Mouse (Mus musculus): ENCODE data around the gene Gpr35. TPM values are rescaled to one million over a fixed set of nuclear protein-coding genes. Genes with fewer than 3 reads are reported as not detected.

Gpr35 gene
- under 1 TPM; 0.36 to 0.75 TPM for total RNA-seq (2021)

GRCm38 (mm10) chr1:92950607-92951006 lies at the start of gene Gpr35:
Gene Gpr35, plus strand, starts transcription at chr1:92950865.
- no peak for DNase-seq (ENCODE audit: low spot score)
- intact Hi-C loops (cut with DNase I), result no loop called here

- intact Hi-C loops (cut with DNase I), result loop anchor here (5.0 kb wide), 1 partner anchor 210 kb away; no protein-coding TSS in a partner anchor
- DNase-seq (ENCODE audit: low spot score), result no peak
Measured at GRCm38 (mm10) chr1:92902786-92903185, 47.9 kb upstream of the Gpr35 start, which contains the start of gene Ankmy1. Gene Ankmy1, minus strand, starts transcription at chr1:92902906.

- DNase-seq (ENCODE audit: low spot score), result no peak
- intact Hi-C loops (cut with DNase I), result loop anchor here (5.0 kb wide), 1 partner anchor 211 kb away; no protein-coding TSS in a partner anchor
Measured at GRCm38 (mm10) chr1:92903627-92904026, 47.0 kb upstream of the Gpr35 start.

- intact Hi-C loops (cut with DNase I), result no loop called here
Measured at GRCm38 (mm10) chr1:92905703-92906310, 44.9 kb upstream of the Gpr35 start.

GRCm38 (mm10) chr1:92906779-92907631 lies 43.7 kb upstream of the Gpr35 start, which contains the start of gene Dusp28:
Gene Dusp28, plus strand, starts transcription at chr1:92906981.
- intact Hi-C loops (cut with DNase I), result no loop called here
- DNase-seq (ENCODE audit: low spot score), result peak; percentile 81

More at GRCm38 (mm10) chr1:92905703-92906310, 44.9 kb upstream of the Gpr35 start:
- no peak for DNase-seq (ENCODE audit: low spot score)

GRCm38 (mm10) chr1:92907632-92908360 lies 42.9 kb upstream of the Gpr35 start:
- intact Hi-C loops (cut with DNase I), result no loop called here
- no peak for DNase-seq (ENCODE audit: low spot score)

GRCm38 (mm10) chr1:92908664-92909063 lies 42.0 kb upstream of the Gpr35 start:
- intact Hi-C loops (cut with DNase I), result no loop called here
- no peak for DNase-seq (ENCODE audit: low spot score)

- no peak for DNase-seq (ENCODE audit: low spot score)
Measured at GRCm38 (mm10) chr1:92909068-92909467, 41.6 kb upstream of the Gpr35 start.

GRCm38 (mm10) chr1:92910239-92910885 lies 40.3 kb upstream of the Gpr35 start, which contains the start of gene Rnpepl1:
Gene Rnpepl1, plus strand, starts transcription at chr1:92910783.
- intact Hi-C loops (cut with DNase I), result loop anchor here (2.0 kb wide), 1 partner anchor 22 kb away; no protein-coding TSS in a partner anchor
- DNase-seq (ENCODE audit: low spot score), result peak; percentile 69

More at GRCm38 (mm10) chr1:92909068-92909467, 41.6 kb upstream of the Gpr35 start:
- intact Hi-C loops (cut with DNase I), result no loop called here

- intact Hi-C loops (cut with DNase I), result loop anchor here (2.0 kb wide), 1 partner anchor 22 kb away; no protein-coding TSS in a partner anchor
- DNase-seq (ENCODE audit: low spot score), result no peak
Measured at GRCm38 (mm10) chr1:92910925-92911720, 39.5 kb upstream of the Gpr35 start.

GRCm38 (mm10) chr1:92911721-92912138 lies 38.9 kb upstream of the Gpr35 start:
- no peak for DNase-seq (ENCODE audit: low spot score)
- intact Hi-C loops (cut with DNase I), result loop anchor here (2.0 kb wide), 1 partner anchor 21 kb away; no protein-coding TSS in a partner anchor

- intact Hi-C loops (cut with DNase I), result no loop called here
- no peak for DNase-seq (ENCODE audit: low spot score)
Measured at GRCm38 (mm10) chr1:92912286-92912685, 38.4 kb upstream of the Gpr35 start.

- no peak for DNase-seq (ENCODE audit: low spot score)
- intact Hi-C loops (cut with DNase I), result no loop called here
Measured at GRCm38 (mm10) chr1:92914239-92914638, 36.4 kb upstream of the Gpr35 start.

- intact Hi-C loops (cut with DNase I), result no loop called here
Measured at GRCm38 (mm10) chr1:92914993-92915392, 35.7 kb upstream of the Gpr35 start.

GRCm38 (mm10) chr1:92916725-92917124 lies 33.9 kb upstream of the Gpr35 start:
- intact Hi-C loops (cut with DNase I), result no loop called here
- no peak for DNase-seq (ENCODE audit: low spot score)

More at GRCm38 (mm10) chr1:92914993-92915392, 35.7 kb upstream of the Gpr35 start:
- DNase-seq (ENCODE audit: low spot score), result no peak

- intact Hi-C loops (cut with DNase I), result no loop called here
- no peak for DNase-seq (ENCODE audit: low spot score)
Measured at GRCm38 (mm10) chr1:92919151-92919550, 31.5 kb upstream of the Gpr35 start.

GRCm38 (mm10) chr1:92919775-92920174 lies 30.9 kb upstream of the Gpr35 start:
- intact Hi-C loops (cut with DNase I), result no loop called here

GRCm38 (mm10) chr1:92920474-92921200 lies 30.0 kb upstream of the Gpr35 start:
- DNase-seq (ENCODE audit: low spot score), result no peak
- intact Hi-C loops (cut with DNase I), result no loop called here

More at GRCm38 (mm10) chr1:92919775-92920174, 30.9 kb upstream of the Gpr35 start:
- no peak for DNase-seq (ENCODE audit: low spot score)
